Mouse (Mus musculus) cortical plate, adult 2 months (tissue): Measurements from ENCODE around the gene Igfbp5.

ENCODE experiments used
- CTCF ChIP-seq: fragments of 200-500 bp; IDR thresholded peaks from 2 replicates; pipeline ENCODE4 v1.5.1; 2011; ENCODE audit warnings: mild to moderate bottlenecking, control low read depth, low read length; ENCODE audit not compliant: insufficient read depth; ENCODE audit errors: extremely low read depth
- POLR2A ChIP-seq: fragments of 200-500 bp; IDR thresholded peaks from 2 replicates; pipeline ENCODE4 v1.6.1; 2011; ENCODE audit warnings: mild to moderate bottlenecking, low read length, control low read depth; ENCODE audit not compliant: insufficient read depth; ENCODE audit errors: extremely low read depth

DNA sequence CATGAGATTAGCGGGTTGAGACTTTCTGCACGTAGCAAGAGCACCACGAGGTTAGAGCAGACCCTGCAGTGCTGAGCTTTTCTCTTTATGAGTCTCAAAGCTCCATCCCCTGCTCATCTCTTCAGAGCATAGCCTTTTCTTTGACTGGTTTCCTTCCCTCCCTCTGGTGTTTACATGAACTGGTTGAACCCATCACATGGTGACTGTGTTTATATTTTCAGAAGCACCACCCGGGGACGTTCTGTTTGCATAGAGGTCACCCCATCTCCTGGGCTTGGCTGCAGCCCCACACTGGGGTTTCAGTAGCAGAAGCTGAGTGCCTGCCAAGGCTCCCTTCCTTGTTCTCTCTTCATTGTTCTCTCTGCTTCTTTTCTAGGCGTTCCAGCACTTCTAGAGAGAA, 40.1 kb upstream of the Igfbp5 start:
- no peak for TF ChIP-seq CTCF
- TF ChIP-seq POLR2A: no peak
